Mouse (Mus musculus): ENCODE measurements at regions not wholly inside any gene's neighbourhood (a gene's known extent, or its start where the extent isn't known, plus 50 kb on each side); places are given as distances from the start of the nearest gene placed in this dataset.

GRCm38 (mm10) chr17:62058016-62058415 is 823.1 kb downstream of the Efna5 start:
- no peak for DNase-seq

- no peak for DNase-seq
Observed at GRCm38 (mm10) chr17:62054801-62055200, 826.3 kb downstream of the Efna5 start.

GRCm38 (mm10) chr17:62048989-62049388 is 832.1 kb downstream of the Efna5 start:
- DNase-seq: no peak

- DNase-seq: no peak
Observed at GRCm38 (mm10) chr17:62030614-62031013, 850.5 kb downstream of the Efna5 start.
